Mouse (Mus musculus): Measurements from ENCODE around the gene Fam71e1. TPM values are rescaled to one million over a fixed set of nuclear protein-coding genes. Genes with fewer than 3 reads are reported as not detected.

Fam71e1 gene
- polyA plus RNA-seq, 1 experiment: 0.16 TPM

DNA sequence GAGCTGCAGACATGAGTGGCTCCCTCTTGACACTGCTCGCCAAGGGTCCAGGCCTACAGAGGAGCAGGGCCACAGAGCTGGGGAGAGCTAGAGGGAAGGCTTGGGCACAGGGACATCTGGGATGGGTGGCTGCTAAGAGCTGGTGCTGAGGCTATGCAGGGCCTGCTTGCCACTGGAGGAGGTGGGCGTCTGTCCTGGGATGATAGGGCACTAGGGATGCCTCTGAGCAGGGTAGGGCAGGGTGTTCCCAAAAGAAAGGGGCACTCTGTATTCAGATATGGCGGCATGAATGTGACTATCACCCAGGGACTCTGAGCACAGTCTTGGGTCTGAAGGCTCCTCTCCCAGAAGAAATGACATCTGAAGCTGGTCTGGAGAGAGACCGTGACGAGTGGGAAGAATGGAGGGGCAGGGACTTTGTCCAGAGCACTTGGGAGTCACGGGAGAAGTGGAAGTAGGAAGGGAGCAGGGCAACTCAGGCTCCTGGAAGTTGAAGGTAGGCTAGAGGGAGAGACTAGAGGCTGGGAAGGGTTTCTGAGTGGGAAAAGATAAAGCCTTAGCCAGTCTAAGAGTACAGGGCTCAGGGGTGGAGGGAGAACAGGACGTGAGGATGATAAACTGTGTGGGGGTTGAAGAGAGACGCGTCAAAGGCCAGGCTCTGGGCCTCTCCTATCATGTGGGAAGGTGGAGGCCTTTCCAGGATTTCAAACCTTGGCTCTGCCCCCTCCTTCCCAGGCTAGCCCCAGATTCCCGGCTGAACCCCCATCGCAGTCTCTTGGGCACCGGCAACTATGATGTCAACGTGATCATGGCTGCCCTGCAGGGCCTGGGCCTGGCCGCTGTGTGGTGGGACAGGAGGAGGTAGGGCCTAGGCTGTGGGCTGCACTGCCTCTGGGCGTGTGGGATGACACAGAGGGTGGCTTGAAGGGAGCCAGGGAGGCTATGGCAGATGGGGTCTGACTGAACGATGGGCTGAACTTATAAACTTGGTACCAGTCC is 26.4 kb upstream of the Fam71e1 start:
- Histone ChIP-seq H3K4me3 (replicated peaks) (peak overlapping the region; percentile 81), H3K27me3 (ENCODE audit: control insufficient read depth) (peaks cover 15% of the 10 kb centered on the region), H3K9me3 (ENCODE audit: control insufficient read depth, low read length) (no peaks in the 10 kb centered on the region), H3K4me1 (ENCODE audit: control insufficient read depth) (peaks cover 94% of the 10 kb centered on the region), H3K36me3 (ENCODE audit: control insufficient read depth) (peaks cover 60% of the 10 kb centered on the region)
- peak; percentile 83 for TF ChIP-seq TAL1 (IDR thresholded peaks at IDR 0.05; ENCODE audit: low read length)
- TF ChIP-seq GATA1 (IDR thresholded peaks at IDR 0.05; ENCODE audit: low read length): peak; percentile 58; the same call in 1 of the 2 replicates

- TF ChIP-seq GATA1 (IDR thresholded peaks at IDR 0.05; ENCODE audit: low read length) (no peak), TAL1 (IDR thresholded peaks at IDR 0.05; ENCODE audit: low read length) (peak; percentile 75)
- peaks cover 92% of the 10 kb centered on the region for H3K4me1 ChIP-seq (ENCODE audit: control insufficient read depth)
- H3K36me3 ChIP-seq (ENCODE audit: control insufficient read depth): peaks cover 57% of the 10 kb centered on the region
- peaks cover 24% of the 10 kb centered on the region for H3K27me3 ChIP-seq (ENCODE audit: control insufficient read depth)
- no peaks in the 10 kb centered on the region for H3K9me3 ChIP-seq (ENCODE audit: control insufficient read depth, low read length)
- peak overlapping the region; percentile 81 for H3K4me3 ChIP-seq (replicated peaks)
Measured at GRCm38 (mm10) chr7:44470696-44471612, 25.4 kb upstream of the Fam71e1 start.

- peak overlapping the region; percentile 81 for H3K4me3 ChIP-seq (replicated peaks)
- peaks cover 81% of the 10 kb centered on the region for H3K4me1 ChIP-seq (ENCODE audit: control insufficient read depth)
- H3K27me3 ChIP-seq (ENCODE audit: control insufficient read depth): peaks cover 35% of the 10 kb centered on the region
- peaks cover 49% of the 10 kb centered on the region for H3K36me3 ChIP-seq (ENCODE audit: control insufficient read depth)
- no peaks in the 10 kb centered on the region for H3K9me3 ChIP-seq (ENCODE audit: control insufficient read depth, low read length)
- TF ChIP-seq GATA1 (IDR thresholded peaks at IDR 0.05; ENCODE audit: low read length) (no peak), TAL1 (IDR thresholded peaks at IDR 0.05; ENCODE audit: low read length) (no peak)
Measured at GRCm38 (mm10) chr7:44471880-44472557, 24.4 kb upstream of the Fam71e1 start.

GRCm38 (mm10) chr7:44472558-44472885 is 23.9 kb upstream of the Fam71e1 start:
- Histone ChIP-seq H3K9me3 (ENCODE audit: control insufficient read depth, low read length) (no peaks in the 10 kb centered on the region), H3K4me3 (replicated peaks) (peak overlapping the region; percentile 26), H3K4me1 (ENCODE audit: control insufficient read depth) (peaks cover 77% of the 10 kb centered on the region), H3K27me3 (ENCODE audit: control insufficient read depth) (peaks cover 40% of the 10 kb centered on the region), H3K36me3 (ENCODE audit: control insufficient read depth) (peaks cover 48% of the 10 kb centered on the region)
- TF ChIP-seq GATA1 (IDR thresholded peaks at IDR 0.05; ENCODE audit: low read length): no peak
- TF ChIP-seq TAL1 (IDR thresholded peaks at IDR 0.05; ENCODE audit: low read length): no peak

DNA sequence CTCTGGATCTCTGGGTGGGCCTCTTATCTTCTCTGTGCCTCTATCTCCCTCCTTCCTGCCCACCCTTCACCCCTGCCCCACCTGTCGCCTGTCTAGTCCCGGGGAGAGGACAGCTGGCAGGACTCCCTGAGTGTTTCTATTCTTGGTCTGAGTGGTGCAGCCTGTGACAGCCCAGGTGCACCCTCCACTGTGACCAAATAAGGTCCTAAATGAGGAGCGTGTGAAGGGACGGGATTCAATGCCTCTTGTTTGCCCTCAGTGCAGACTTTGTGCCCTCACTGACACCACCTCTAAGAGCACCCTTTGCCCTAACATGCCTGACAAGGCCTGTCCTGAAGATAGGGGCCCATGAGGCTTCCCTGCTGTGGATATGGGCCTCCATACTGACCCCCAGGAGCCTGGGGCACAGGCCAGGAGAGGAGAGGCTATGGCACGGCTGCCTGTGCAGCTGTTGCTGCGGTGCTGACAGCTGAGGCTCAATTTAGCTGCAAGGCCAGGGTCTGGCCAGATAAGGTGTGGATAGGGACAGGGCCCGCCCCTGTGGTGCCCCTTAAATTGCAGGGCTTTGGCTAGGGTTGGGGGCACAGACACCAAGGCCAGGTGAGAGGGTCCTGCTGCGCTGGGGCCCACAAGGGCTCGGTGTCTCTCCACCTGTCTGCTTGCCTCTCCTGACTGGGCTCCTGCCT is 23.3 kb upstream of the Fam71e1 start:
- no peak; the same call in 1 of the 2 replicates for TF ChIP-seq GATA1 (IDR thresholded peaks at IDR 0.05; ENCODE audit: low read length)
- no peak for TF ChIP-seq TAL1 (IDR thresholded peaks at IDR 0.05; ENCODE audit: low read length)
- H3K36me3 ChIP-seq (ENCODE audit: control insufficient read depth): peaks cover 47% of the 10 kb centered on the region
- no peaks in the 10 kb centered on the region for H3K9me3 ChIP-seq (ENCODE audit: control insufficient read depth, low read length)
- H3K4me1 ChIP-seq (ENCODE audit: control insufficient read depth): peaks cover 80% of the 10 kb centered on the region
- peaks cover 46% of the 10 kb centered on the region for H3K27me3 ChIP-seq (ENCODE audit: control insufficient read depth)
- H3K4me3 ChIP-seq (replicated peaks): peak overlapping the region; percentile 26

GRCm38 (mm10) chr7:44474419-44474818 is 22.0 kb upstream of the Fam71e1 start:
- Histone ChIP-seq H3K27me3 (ENCODE audit: control insufficient read depth) (peaks cover 59% of the 10 kb centered on the region), H3K36me3 (ENCODE audit: control insufficient read depth) (peaks cover 34% of the 10 kb centered on the region), H3K4me3 (replicated peaks) (no peak overlapping the region), H3K4me1 (ENCODE audit: control insufficient read depth) (peaks cover 80% of the 10 kb centered on the region), H3K9me3 (ENCODE audit: control insufficient read depth, low read length) (no peaks in the 10 kb centered on the region)
- TF ChIP-seq TAL1 (IDR thresholded peaks at IDR 0.05; ENCODE audit: low read length): no peak
- no peak for TF ChIP-seq GATA1 (IDR thresholded peaks at IDR 0.05; ENCODE audit: low read length)

- TF ChIP-seq GATA1 (IDR thresholded peaks at IDR 0.05; ENCODE audit: low read length) (no peak), TAL1 (IDR thresholded peaks at IDR 0.05; ENCODE audit: low read length) (no peak)
- Histone ChIP-seq H3K27me3 (ENCODE audit: control insufficient read depth) (peaks cover 66% of the 10 kb centered on the region), H3K36me3 (ENCODE audit: control insufficient read depth) (peaks cover 27% of the 10 kb centered on the region), H3K4me3 (replicated peaks) (no peak overlapping the region), H3K9me3 (ENCODE audit: control insufficient read depth, low read length) (no peaks in the 10 kb centered on the region), H3K4me1 (ENCODE audit: control insufficient read depth) (peaks cover 80% of the 10 kb centered on the region)
Measured at GRCm38 (mm10) chr7:44475046-44475614, 21.3 kb upstream of the Fam71e1 start.

Measured in erythroblast, embryonic 14.5 days (primary cell).